Mouse (Mus musculus) kidney, embryonic 14.5 days (tissue): ENCODE measurements around the gene Decr2. TPM values are rescaled to one million over a fixed set of nuclear protein-coding genes. Genes with fewer than 3 reads are reported as not detected.
"Not testable (repeated sequence)": the region's sequence is repeated elsewhere in the genome, so short reads cannot be mapped to it uniquely, and the experiment has no call there.

Experiments used
- ATAC-seq: fragments of 200-750 bp; cut with Nextera tagmentation; 2 replicates; pipeline ENCODE4 v1.8.0; 2017; ENCODE audit warnings: moderate number of reproducible peaks, mild to moderate bottlenecking, moderate TSS enrichment, moderate library complexity; ENCODE audit not compliant: low FRiP score, low TSS enrichment
- H3K27ac ChIP-seq: fragments of 300-500 bp; sonication (generic); 2 replicates; pipeline ENCODE4 v1.5.1; 2014; ENCODE audit warnings: low read depth, mild to moderate bottlenecking, low read length, moderate library complexity, mixed read lengths
- H3K27me3 ChIP-seq: fragments of 300-500 bp; sonication (generic); 2 replicates; pipeline ENCODE4 v1.6.1; 2014; ENCODE audit warnings: mild to moderate bottlenecking, low read length; ENCODE audit not compliant: control insufficient read depth, insufficient read depth
- H3K36me3 ChIP-seq: fragments of 300-500 bp; sonication (generic); 2 replicates; pipeline ENCODE4 v1.6.1; 2014; ENCODE audit warnings: low read length, mixed read lengths; ENCODE audit not compliant: control insufficient read depth, insufficient read depth
- H3K4me1 ChIP-seq: fragments of 300-500 bp; sonication (generic); 2 replicates; pipeline ENCODE4 v1.6.1; 2014; ENCODE audit warnings: low read length, mixed read lengths; ENCODE audit not compliant: control insufficient read depth, insufficient read depth
- H3K4me2 ChIP-seq: fragments of 300-500 bp; sonication (generic); replicated peaks from 2 replicates; pipeline ENCODE4 v1.6.1; 2014; ENCODE audit warnings: low read depth, mild to moderate bottlenecking, low read length
- H3K4me3 ChIP-seq: fragments of 300-500 bp; sonication (generic); 2 replicates; pipeline ENCODE4 v1.5.1; 2014; ENCODE audit warnings: mild to moderate bottlenecking, low read length
- H3K9ac ChIP-seq: fragments of 300-500 bp; sonication (generic); 2 replicates; pipeline ENCODE4 v1.6.1; 2014; ENCODE audit warnings: low read depth, mild to moderate bottlenecking, low read length, moderate library complexity
- H3K9me3 ChIP-seq: fragments of 300-500 bp; sonication (generic); 2 replicates; pipeline ENCODE4 v1.6.1; 2016; ENCODE audit warnings: low read length; ENCODE audit not compliant: control insufficient read depth
- WGBS: fragments of 180-500 bp; shearing (Covaris S2); extraction: QIAGEN DNeasy Blood & Tissue Kit; methylation state at CpG from one replicate; pipeline ENCODE4 v1.1.7; 2014; 5-methylcytosine and 5-hydroxymethylcytosine counted together
- polyA plus RNA-seq: library from polyadenylated mRNA; unstranded; fragments of >200 nt; fragmentation: Nextera tagmentation; extraction: Ambion mirVana; gene quantifications from 2 replicates; pipeline ENCODE4 v1.2.1, GENCODE M21; 2014

Decr2 gene
- polyA plus RNA-seq, 1 experiment from 2014 or later: 35.1 TPM

DNA sequence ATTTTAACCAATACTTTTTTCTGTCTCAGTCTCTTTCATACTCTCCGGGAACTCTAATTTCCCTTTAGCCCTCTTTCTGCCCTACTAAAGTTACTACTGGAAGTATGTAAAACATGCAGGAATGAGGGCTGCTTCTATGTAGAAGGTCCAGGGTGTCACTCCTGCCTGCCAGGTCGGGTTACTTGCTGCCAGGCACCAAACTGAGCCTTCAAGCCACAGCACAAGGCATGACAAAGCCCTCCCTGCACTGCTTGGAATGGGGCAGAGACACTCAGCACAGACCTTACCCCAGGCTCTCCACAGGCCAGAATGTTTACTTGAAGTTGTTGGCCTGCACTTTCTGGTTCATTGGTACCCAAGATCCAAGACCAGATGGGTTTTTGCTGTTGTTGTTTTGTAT is 10.0 kb upstream of the Decr2 start:
- ATAC-seq: no peak
- H3K36me3 ChIP-seq: no peaks in the 10 kb centered on the region
- H3K27ac ChIP-seq: no peak overlapping the region
- 39% methylated on average over 2 of the region's 2 CpGs for WGBS
- no peaks in the 10 kb centered on the region for H3K4me1 ChIP-seq
- H3K4me2 ChIP-seq: no peak overlapping the region
- no peaks in the 10 kb centered on the region for H3K27me3 ChIP-seq
- no peaks in the 10 kb centered on the region for H3K9me3 ChIP-seq
- H3K4me3 ChIP-seq: no peak overlapping the region
- H3K9ac ChIP-seq: no peak overlapping the region

DNA sequence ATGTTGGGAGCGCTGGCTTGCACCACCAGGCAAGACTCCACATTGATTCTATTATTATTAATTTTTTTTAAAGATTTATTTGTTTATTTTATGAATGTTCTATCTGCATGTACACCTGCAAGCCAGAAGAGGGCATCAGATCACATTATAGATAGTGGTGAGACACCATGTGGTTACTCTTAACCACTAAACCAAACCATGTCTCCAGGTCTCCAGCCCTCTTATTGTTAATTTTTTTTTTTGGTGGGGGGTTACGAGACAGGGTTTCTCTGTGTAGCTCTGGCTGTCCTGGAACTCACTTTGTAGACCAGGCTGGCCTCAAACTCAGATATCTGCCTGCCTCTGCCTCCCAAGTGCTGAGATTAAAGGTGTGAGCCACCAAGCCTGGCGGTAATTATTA is 9.2 kb upstream of the Decr2 start:
- not testable (repeated sequence) for H3K9me3 ChIP-seq, ATAC-seq
- 73% methylated on average over 3 of the region's 3 CpGs for WGBS

DNA sequence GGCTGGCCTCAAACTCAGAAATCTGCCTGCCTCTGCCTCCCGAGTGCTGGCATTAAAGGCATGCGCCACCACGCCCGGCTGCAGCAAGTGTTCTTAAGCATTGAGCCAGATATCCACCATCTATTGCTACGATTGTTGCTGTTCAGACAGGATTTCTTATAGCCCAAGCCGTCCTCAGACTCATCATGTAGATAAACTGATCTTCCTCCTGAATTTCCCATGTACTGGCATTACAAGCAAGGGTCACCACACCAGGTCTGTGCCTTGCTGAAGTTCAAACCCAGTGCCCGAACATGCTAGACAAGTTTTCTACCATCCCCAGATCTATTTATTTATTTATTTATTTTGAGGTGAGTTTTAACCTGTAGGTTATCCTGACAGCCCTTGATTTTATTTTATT is 8.3 kb upstream of the Decr2 start:
- 92% methylated on average over 7 of the region's 7 CpGs for WGBS
- no peak for ATAC-seq
- Histone ChIP-seq H3K36me3 (no peaks in the 10 kb centered on the region), H3K4me1 (peaks cover 7% of the 10 kb centered on the region; the same call in 1 of the 2 replicates), H3K4me2 (no peak overlapping the region), H3K27me3 (no peaks in the 10 kb centered on the region), H3K27ac (no peak overlapping the region), H3K4me3 (no peak overlapping the region), H3K9me3 (no peaks in the 10 kb centered on the region), H3K9ac (no peak overlapping the region)

More for the DNA sequence above, 9.2 kb upstream of the Decr2 start:
- H3K4me1 ChIP-seq, H3K9ac ChIP-seq, H3K27ac ChIP-seq, H3K27me3 ChIP-seq, H3K4me2 ChIP-seq, H3K4me3 ChIP-seq, H3K36me3 ChIP-seq: not testable (repeated sequence)

DNA sequence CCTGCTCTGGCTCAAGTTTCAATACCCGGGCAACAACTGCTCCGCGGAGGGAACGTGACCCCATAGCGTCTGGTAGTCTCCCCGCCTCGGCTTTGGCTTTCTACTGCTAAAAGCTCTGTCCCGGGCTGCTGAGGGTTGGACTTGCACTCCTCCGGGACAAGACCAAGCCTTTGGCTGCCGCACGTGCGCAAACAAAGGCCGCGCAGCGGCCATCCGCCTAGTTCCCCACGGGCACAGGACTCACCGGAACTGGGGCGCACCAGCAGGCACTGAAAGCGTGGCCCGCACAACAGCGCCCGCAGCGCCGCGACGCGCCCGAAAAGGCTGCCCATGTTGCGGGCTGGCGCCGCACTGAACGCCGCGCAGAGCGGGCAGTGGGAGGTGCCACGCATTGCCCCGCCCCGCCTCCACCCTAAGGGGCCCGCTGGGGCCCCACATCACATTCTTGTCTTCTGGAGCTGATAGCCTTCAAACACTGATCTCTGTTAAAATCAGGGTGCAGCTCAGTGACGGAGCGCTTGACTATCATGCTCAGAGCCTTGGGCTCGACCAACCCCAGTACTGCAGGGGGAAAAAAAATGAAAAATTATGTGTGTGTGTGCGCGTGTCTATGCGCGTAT is 5.1 kb upstream of the Decr2 start, which contains the start of gene Nme4:
Gene Nme4, minus strand, starts transcription at position 482 of the 620 bp plus-strand sequence.
- Histone ChIP-seq H3K27ac (peak within 1 kb of the TSS; percentile 78), H3K9ac (peak within 1 kb of the TSS; percentile 83), H3K4me1 (peaks cover 7% of the 10 kb centered on the region; the same call in 1 of the 2 replicates), H3K9me3 (no peaks in the 10 kb centered on the region), H3K4me3 (peak within 1 kb of the TSS; percentile 61), H3K4me2 (peak within 1 kb of the TSS; percentile 67), H3K36me3 (peaks cover 9% of the 10 kb centered on the region; the same call in 1 of the 2 replicates), H3K27me3 (no peaks in the 10 kb centered on the region)
- 2% methylated on average over 47 of the region's 47 CpGs for WGBS
- peak; percentile 68 for ATAC-seq

DNA sequence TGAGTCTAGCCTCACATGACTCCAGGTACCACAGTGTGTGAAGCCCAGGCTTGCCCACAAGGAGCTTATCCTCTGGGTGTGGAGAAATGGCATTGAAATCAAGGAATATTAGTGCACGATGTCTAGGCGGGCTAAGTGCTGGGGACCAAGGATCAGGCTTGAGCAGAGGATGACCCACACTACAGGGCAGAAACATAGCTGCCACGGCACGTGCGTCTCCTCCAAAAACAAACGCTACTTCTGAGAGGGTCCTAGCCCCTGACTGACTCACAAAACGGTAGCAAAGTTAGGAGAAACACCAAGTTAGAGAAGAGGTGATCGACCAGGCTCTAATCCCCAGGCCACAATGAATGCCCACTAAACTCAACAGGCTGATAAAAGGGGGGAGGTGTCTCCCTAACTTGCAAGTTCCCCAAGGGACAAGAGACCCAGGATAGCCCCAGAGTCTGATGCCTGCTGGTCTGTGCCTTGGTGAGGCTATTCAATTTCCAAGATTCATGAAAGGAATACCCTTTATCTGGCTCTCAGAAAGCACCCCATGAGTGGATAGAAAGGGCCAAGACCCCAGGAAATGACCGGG is 4.5 kb upstream of the Decr2 start:
- peak overlapping the region; percentile 67 for H3K4me2 ChIP-seq
- peak overlapping the region; percentile 78 for H3K27ac ChIP-seq
- WGBS: 21% methylated on average over 9 of the region's 9 CpGs
- no peaks in the 10 kb centered on the region for H3K9me3 ChIP-seq
- H3K36me3 ChIP-seq: peaks cover 9% of the 10 kb centered on the region; the same call in 1 of the 2 replicates
- peak overlapping the region; percentile 83 for H3K9ac ChIP-seq
- peak overlapping the region; percentile 61 for H3K4me3 ChIP-seq
- no peak for ATAC-seq
- peaks cover 7% of the 10 kb centered on the region; the same call in 1 of the 2 replicates for H3K4me1 ChIP-seq
- H3K27me3 ChIP-seq: no peaks in the 10 kb centered on the region

DNA sequence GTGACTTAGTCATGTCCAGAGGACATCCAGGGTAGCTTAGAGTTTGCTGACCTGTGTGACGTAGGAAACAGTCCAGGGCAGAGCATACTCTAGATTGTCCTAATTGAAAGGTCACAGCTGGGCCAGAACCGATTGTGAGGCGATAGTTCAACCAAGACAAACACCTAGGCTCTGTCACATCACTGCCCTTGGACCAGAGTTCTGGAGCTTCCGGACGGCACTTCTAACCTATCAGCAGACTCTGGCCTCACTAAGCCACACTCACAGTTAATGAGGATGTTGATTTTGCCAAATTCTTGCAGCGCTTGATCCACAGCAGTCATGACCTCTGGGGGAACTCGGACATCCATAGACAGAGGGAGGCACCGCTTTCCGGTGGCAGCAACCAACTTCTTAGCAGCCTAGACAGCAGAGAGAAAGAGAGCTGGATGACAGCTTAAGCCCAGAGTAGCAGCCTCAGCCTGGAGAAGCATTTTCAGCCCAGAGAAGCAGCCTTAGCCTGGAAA is 3.0 kb downstream of the Decr2 start:
- H3K4me2 ChIP-seq: no peak overlapping the region
- no peak overlapping the region for H3K27ac ChIP-seq
- 83% methylated on average over 9 of the region's 9 CpGs for WGBS
- H3K9me3 ChIP-seq: no peaks in the 10 kb centered on the region
- H3K4me1 ChIP-seq: no peaks in the 10 kb centered on the region
- no peak overlapping the region for H3K9ac ChIP-seq
- no peak overlapping the region for H3K4me3 ChIP-seq
- no peak for ATAC-seq
- no peaks in the 10 kb centered on the region for H3K27me3 ChIP-seq
- H3K36me3 ChIP-seq: peaks cover 12% of the 10 kb centered on the region; the same call in 1 of the 2 replicates

DNA sequence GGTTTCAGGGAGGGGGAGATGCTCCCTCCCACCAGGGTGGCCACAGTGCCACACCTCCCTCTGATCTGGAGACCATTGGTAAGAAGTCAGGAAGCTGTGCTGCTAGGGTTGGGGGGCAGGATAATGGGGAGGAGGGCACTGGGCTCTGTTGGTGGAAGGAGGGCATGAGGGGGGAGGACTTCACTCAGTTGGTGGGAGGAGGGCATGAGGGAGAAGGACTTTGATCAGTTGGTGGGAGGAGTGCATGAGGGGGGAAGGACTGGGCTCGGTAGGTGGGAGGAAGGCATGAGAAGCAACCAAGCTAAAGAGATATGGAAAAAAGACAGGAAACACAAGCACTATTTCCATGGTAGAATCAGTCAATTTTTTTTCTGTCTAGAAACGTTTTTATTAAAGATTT is 9.3 kb downstream of the Decr2 start:
- Histone ChIP-seq H3K4me2 (no peak overlapping the region), H3K9ac (no peak overlapping the region), H3K4me1 (no peaks in the 10 kb centered on the region), H3K27me3 (no peaks in the 10 kb centered on the region), H3K36me3 (peaks cover 4% of the 10 kb centered on the region; the same call in 1 of the 2 replicates), H3K27ac (no peak overlapping the region), H3K9me3 (no peaks in the 10 kb centered on the region), H3K4me3 (no peak overlapping the region)
- ATAC-seq: peak; percentile 32; the same call in 1 of the 2 replicates
- 45% methylated on average over 2 of the region's 2 CpGs for WGBS

DNA sequence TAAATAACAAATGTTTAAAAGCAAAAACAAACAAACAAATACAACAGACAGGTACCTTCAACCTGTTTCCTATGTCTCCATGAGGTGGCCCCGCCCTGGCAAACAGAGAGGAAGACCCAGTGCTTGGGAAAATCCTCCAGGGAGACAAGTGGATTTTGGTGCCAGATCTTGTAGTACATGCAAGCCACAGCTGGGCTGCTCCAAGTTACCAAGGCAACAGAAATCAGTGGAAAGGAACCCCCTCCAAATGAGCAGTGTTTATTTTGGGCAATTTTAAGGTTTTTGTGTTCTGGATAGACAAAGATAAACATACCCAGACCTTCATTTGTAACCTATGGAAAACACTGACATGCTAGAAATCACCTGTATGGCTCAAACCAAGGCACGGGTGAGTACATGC is 11.3 kb downstream of the Decr2 start:
- H3K4me2 ChIP-seq: no peak overlapping the region
- no peaks in the 10 kb centered on the region for H3K27me3 ChIP-seq
- H3K4me1 ChIP-seq: no peaks in the 10 kb centered on the region
- no peak overlapping the region for H3K4me3 ChIP-seq
- H3K9ac ChIP-seq: no peak overlapping the region
- no peaks in the 10 kb centered on the region for H3K9me3 ChIP-seq
- no peak overlapping the region for H3K27ac ChIP-seq
- peaks cover 4% of the 10 kb centered on the region; the same call in 1 of the 2 replicates for H3K36me3 ChIP-seq
- WGBS: 79% methylated on average over 2 of the region's 2 CpGs
- no peak for ATAC-seq

DNA sequence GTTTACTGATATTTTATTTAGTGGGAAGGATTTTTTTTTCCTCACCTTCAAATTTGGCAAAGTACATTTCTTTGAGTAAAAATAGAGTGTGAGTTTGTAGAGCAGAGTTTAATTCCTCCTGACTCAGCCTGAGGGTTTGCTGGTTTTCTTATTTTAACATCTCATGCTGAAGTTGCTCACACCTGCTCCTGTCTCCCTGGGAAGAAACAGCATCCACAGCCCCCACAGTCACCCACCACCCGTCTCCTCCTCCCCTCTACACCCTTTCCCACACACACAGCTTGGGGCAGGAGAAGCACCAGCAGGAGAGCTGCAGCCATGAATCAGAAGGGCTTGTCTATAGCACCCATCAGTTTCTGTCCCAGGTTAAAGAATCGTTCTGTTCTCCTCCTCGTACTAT is 14.9 kb downstream of the Decr2 start:
- H3K9me3 ChIP-seq: no peaks in the 10 kb centered on the region
- no peaks in the 10 kb centered on the region for H3K36me3 ChIP-seq
- ATAC-seq: no peak
- H3K27ac ChIP-seq: no peak overlapping the region
- H3K4me3 ChIP-seq: no peak overlapping the region
- no peaks in the 10 kb centered on the region for H3K27me3 ChIP-seq
- no peak overlapping the region for H3K4me2 ChIP-seq
- H3K4me1 ChIP-seq: no peaks in the 10 kb centered on the region
- WGBS: 69% methylated on average over 3 of the region's 3 CpGs
- H3K9ac ChIP-seq: no peak overlapping the region
